Mouse (Mus musculus) heart, embryonic 11.5 days (tissue): ENCODE measurements at regions not wholly inside any gene's neighbourhood (a gene's known extent, or its start where the extent isn't known, plus 50 kb on each side); places are given as distances from the start of the nearest gene placed in this dataset.

Experiments
- ATAC-seq: fragments of 200-750 bp; cut with Nextera tagmentation; replicated peaks from 2 replicates; pipeline ENCODE4 v1.8.0; 2017; ENCODE audit warnings: moderate library complexity; ENCODE audit not compliant: insufficient number of reproducible peaks, low FRiP score, low TSS enrichment
- H3K27ac ChIP-seq: fragments of 300-500 bp; sonication (generic); 2 replicates; pipeline ENCODE4 v1.5.1; 2014; ENCODE audit warnings: mild to moderate bottlenecking, low read depth, low read length
- H3K27me3 ChIP-seq: fragments of 300-500 bp; sonication (generic); 2 replicates; pipeline ENCODE4 v1.6.1; 2014; ENCODE audit warnings: mild to moderate bottlenecking, low read length, mixed read lengths; ENCODE audit not compliant: control insufficient read depth, insufficient read depth
- H3K36me3 ChIP-seq: fragments of 300-500 bp; sonication (generic); 2 replicates; pipeline ENCODE4 v1.6.1; 2014; ENCODE audit warnings: mild to moderate bottlenecking, low read length, moderate library complexity, mixed read lengths; ENCODE audit not compliant: control insufficient read depth, insufficient read depth
- H3K4me1 ChIP-seq: fragments of 300-500 bp; sonication (generic); 2 replicates; pipeline ENCODE4 v1.6.1; 2014; ENCODE audit warnings: low read length; ENCODE audit not compliant: control insufficient read depth, insufficient read depth
- H3K4me2 ChIP-seq: fragments of 300-500 bp; sonication (generic); 2 replicates; pipeline ENCODE4 v1.6.1; 2014; ENCODE audit warnings: mild to moderate bottlenecking, moderate library complexity
- H3K4me3 ChIP-seq: fragments of 300-500 bp; sonication (generic); 2 replicates; pipeline ENCODE4 v1.5.1; 2014; ENCODE audit warnings: low read depth, low read length
- H3K9ac ChIP-seq: fragments of 300-500 bp; sonication (generic); 2 replicates; pipeline ENCODE4 v1.6.1; 2014; ENCODE audit warnings: mild to moderate bottlenecking, low read depth, low read length, moderate library complexity
- H3K9me3 ChIP-seq: fragments of 300-500 bp; sonication (generic); replicated peaks from 2 replicates; pipeline ENCODE4 v1.6.1; 2016; ENCODE audit warnings: low read length; ENCODE audit not compliant: control insufficient read depth
- WGBS: fragments of 180-500 bp; shearing (Covaris S2); extraction: QIAGEN DNeasy Blood & Tissue Kit; methylation state at CpG from one replicate; pipeline ENCODE4 v1.1.7; 2014; ENCODE audit not compliant: insufficient replicate concordance; 5-methylcytosine and 5-hydroxymethylcytosine counted together

DNA sequence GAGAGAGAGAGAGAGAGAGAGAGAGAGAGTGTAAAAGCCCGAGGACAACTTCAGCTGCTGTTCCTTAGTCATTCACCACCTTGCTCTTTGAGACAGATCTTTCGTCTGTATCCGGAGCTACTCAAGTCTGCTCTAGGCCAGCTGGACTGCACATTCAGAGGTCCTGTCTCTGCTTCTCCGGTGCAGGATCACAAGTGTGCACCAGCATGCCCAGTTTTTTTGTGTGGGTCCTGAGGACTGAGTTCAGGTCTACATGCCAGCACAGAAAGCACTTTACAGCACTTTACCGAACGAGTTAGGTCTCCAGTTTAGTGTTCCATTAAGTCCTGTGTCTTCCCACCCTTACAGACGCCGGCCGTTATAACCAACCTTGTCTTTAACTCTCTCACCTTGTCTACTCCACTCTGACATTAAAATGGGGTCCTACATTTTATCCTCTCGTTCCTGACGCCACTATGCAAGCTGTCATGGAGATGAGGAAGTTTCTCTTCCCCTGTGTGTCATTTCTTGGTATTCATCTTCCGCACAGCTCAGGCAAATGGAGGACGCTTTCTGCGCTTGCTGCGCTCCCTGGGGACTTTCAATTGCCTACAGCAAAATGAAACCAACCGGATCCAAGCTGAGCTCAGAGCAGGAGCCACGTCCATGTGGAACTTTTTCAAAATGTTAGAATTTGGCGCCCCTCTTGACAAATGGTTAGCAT, 249.5 kb downstream of the Ankrd50 start:
- Histone ChIP-seq H3K9me3 (no peaks in the 10 kb centered on the region), H3K27me3 (no peaks in the 10 kb centered on the region), H3K4me1 (peaks cover 5% of the 10 kb centered on the region; the same call in 1 of the 2 replicates), H3K36me3 (no peaks in the 10 kb centered on the region), H3K4me3 (no peak overlapping the region), H3K9ac (no peak overlapping the region), H3K27ac (no peak overlapping the region), H3K4me2 (no peak overlapping the region)
- ATAC-seq: no peak
- WGBS: 72% methylated on average over 18 of the region's 18 CpGs

DNA sequence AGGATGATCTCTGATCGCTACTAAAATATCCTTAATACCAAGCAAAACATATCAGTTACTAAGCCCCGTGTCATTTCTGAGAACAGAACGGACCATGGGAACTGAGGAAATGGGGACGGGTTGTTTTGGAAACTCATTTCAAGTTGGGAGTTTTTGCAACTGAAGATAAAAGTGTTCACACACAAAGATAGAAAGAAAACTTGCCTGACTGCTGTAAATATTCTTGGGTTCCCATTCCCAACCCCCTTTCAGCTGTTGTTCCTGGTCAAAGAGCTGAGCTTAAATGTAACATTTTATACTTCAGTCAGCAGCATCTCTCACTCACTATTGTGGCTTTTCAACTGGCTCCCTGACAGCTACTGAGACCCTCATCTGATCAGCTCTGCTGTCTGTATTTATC, 250.1 kb downstream of the Ankrd50 start:
- Histone ChIP-seq H3K4me3 (no peak overlapping the region), H3K9me3 (no peaks in the 10 kb centered on the region), H3K4me1 (peaks cover 5% of the 10 kb centered on the region; the same call in 1 of the 2 replicates), H3K4me2 (no peak overlapping the region), H3K9ac (no peak overlapping the region), H3K36me3 (no peaks in the 10 kb centered on the region), H3K27me3 (no peaks in the 10 kb centered on the region), H3K27ac (no peak overlapping the region)
- WGBS: 53% methylated on average over 4 of the region's 4 CpGs
- ATAC-seq: no peak

DNA sequence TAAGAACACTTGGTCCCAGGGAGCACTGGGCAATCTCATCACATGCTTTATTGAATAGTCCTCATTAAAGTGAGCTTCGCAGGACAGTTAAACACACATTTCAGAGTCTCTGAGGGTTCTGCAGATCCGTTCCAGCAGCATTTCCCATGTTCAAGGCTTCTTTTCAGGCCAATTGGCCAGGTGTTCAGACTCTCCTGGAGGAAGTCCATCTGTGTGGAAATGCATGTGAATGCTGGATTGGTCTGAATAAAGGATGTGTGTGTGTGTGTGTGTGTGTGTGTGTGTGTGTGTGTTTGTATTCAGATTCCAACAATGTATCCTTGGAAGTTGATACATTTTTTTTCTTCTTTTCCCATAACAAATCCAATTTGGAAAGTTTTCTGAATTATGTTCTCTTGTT, 250.6 kb downstream of the Ankrd50 start:
- H3K4me2 ChIP-seq: no peak overlapping the region
- 79% methylated on average over 2 of the region's 2 CpGs for WGBS
- H3K9me3 ChIP-seq: no peaks in the 10 kb centered on the region
- H3K27ac ChIP-seq: no peak overlapping the region
- peaks cover 5% of the 10 kb centered on the region; the same call in 1 of the 2 replicates for H3K4me1 ChIP-seq
- no peaks in the 10 kb centered on the region for H3K27me3 ChIP-seq
- no peaks in the 10 kb centered on the region for H3K36me3 ChIP-seq
- ATAC-seq: no peak
- no peak overlapping the region for H3K4me3 ChIP-seq
- H3K9ac ChIP-seq: no peak overlapping the region

DNA sequence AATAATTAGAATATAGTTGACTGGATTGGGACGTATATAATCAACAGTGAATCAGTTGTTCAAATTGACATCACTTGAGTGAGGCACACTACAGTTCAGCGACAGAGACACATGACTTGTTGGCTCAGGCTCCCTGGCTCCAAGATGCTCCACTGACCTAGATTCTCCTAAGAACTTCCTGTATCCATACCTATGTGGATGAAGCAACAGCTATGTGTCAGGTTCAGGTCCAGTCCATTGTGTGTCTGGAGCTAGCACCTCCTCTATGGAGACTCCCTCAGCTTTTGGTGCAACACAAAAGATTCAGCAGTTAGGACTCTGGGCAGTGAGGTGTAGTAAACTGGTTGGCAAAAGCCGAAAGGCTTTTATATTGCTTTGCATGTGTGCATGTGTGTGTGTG, 251.6 kb downstream of the Ankrd50 start:
- ATAC-seq: no peak
- no peaks in the 10 kb centered on the region for H3K9me3 ChIP-seq
- H3K9ac ChIP-seq: no peak overlapping the region
- H3K27ac ChIP-seq: no peak overlapping the region
- no peaks in the 10 kb centered on the region for H3K27me3 ChIP-seq
- H3K4me3 ChIP-seq: no peak overlapping the region
- H3K4me2 ChIP-seq: no peak overlapping the region
- no peaks in the 10 kb centered on the region for H3K36me3 ChIP-seq
- H3K4me1 ChIP-seq: peaks cover 5% of the 10 kb centered on the region; the same call in 1 of the 2 replicates
- WGBS: 87% methylated on average over 3 of the region's 3 CpGs

DNA sequence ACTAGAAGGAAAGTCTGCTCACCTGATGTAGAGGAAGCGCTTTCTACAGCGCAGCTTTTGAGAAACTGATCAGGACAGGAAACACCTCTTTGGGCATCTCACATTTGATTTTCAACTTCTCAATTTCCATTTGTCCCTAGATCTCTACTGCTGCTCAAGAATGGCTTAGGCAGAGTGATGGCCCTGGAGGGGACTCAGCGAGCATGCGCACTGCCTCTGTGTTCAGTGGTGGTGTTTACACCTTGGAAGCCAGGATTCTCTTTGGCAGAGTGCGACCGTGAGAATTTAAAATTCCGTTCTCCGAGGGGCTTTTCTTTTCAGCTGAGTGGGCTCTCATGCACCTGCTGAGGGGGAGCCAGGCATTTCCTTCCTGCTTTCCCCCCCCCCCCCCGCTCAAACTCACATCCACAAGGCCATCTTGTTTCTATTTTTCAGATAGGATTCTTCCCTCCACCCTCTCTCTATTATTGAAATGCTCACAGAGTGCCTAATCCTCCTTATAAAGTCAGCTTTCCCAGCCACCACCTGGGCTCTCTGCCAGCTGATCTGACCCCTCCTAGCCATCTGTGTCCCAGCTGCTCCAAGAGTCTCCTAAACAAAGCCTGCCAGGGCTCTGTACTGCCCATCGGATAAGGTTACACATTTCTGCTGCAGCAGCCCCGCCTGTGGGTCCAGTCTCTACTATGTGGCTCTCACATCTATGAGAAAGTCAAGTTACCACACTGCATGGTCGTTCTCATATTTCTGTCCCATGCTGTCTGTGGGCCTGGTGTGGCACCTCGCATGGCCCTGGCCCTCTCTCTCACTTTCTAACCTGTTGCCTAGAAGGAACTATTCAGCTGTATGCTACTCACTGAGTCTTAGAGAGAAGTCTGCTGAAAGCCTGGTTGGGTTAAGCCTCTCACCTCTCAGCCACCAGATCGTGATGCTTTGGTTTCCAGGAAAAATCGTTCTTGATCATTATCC, 252.2 kb downstream of the Ankrd50 start:
- Histone ChIP-seq H3K27me3 (no peaks in the 10 kb centered on the region), H3K4me2 (peak overlapping the region; percentile 32), H3K4me1 (peaks cover 5% of the 10 kb centered on the region; the same call in 1 of the 2 replicates), H3K36me3 (no peaks in the 10 kb centered on the region), H3K4me3 (no peak overlapping the region), H3K27ac (0 out of 2 replicates have a peak overlapping the region, but pooled peaks have one; percentile 15), H3K9ac (no peak overlapping the region), H3K9me3 (no peaks in the 10 kb centered on the region)
- peak; percentile 74 for ATAC-seq
- WGBS: 52% methylated on average over 15 of the region's 15 CpGs

DNA sequence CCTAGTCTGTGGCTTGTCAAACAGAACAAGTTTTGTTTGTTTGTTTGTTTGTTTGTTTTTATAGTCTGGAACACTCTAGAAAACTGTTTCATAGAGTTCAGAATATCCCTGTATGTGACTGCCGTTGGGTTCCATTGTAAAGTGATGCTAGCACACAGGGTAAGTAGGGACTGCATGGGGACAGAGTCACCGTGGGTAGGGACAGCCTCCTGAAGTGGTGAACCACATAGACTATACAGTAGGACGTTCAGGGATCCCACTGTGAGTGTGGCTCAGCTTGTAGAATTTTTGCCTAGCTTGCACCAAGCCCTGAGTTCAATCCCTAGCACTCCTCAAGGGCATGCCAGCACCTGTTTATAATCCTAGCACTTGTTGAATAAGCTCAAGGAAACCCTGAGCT, 253.1 kb downstream of the Ankrd50 start:
- no peak for ATAC-seq
- H3K4me3 ChIP-seq: no peak overlapping the region
- no peak overlapping the region for H3K4me2 ChIP-seq
- no peak overlapping the region for H3K27ac ChIP-seq
- H3K36me3 ChIP-seq: no peaks in the 10 kb centered on the region
- WGBS: 68% methylated on average over 3 of the region's 3 CpGs
- no peaks in the 10 kb centered on the region for H3K27me3 ChIP-seq
- H3K9me3 ChIP-seq: no peaks in the 10 kb centered on the region
- peaks cover 5% of the 10 kb centered on the region; the same call in 1 of the 2 replicates for H3K4me1 ChIP-seq
- no peak overlapping the region for H3K9ac ChIP-seq

DNA sequence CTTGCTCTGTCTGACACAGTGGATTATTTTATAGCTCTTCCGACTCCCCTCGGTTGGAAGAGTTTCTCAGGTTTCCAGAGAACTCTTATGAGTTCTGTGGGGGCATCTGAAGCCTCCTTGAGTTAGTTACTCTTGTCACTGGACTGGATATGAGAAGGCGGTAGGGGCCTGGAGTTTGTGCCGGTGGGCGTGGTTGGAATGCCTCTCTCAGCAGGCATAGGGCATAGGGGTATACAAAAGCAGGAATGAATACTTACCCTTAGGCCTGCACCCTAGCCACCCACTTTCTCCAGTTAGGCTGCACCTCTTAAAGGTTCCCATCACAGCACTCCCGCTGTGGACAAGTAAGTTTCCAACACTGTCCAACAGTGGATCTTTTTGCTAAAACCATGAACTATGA, 253.8 kb downstream of the Ankrd50 start:
- Histone ChIP-seq H3K4me3 (no peak overlapping the region), H3K27me3 (no peaks in the 10 kb centered on the region), H3K36me3 (no peaks in the 10 kb centered on the region), H3K4me1 (peaks cover 5% of the 10 kb centered on the region; the same call in 1 of the 2 replicates), H3K4me2 (no peak overlapping the region), H3K9me3 (no peaks in the 10 kb centered on the region), H3K27ac (no peak overlapping the region), H3K9ac (no peak overlapping the region)
- ATAC-seq: no peak
- 84% methylated on average over 6 of the region's 6 CpGs for WGBS

DNA sequence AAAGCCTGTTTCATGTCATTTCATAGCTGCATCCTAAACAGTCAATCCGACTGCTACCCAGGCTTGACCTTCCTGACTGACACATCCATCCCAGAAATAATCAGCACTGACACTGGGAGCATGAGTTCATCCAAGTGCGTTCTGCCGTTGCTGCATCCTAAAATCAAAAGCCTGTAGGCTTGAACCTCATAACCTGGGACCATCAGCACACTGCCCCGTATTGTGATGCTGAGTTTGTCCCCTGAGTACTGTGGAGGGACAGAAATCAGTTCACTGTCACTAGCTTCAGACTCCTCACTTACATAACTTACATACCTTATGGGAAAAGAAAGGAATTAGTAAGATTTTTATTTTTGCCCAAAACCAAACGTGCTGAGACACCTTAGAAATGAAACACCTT, 255.0 kb downstream of the Ankrd50 start:
- no peak overlapping the region for H3K9ac ChIP-seq
- H3K27me3 ChIP-seq: no peaks in the 10 kb centered on the region
- no peak overlapping the region for H3K4me3 ChIP-seq
- no peak overlapping the region for H3K4me2 ChIP-seq
- peaks cover 5% of the 10 kb centered on the region; the same call in 1 of the 2 replicates for H3K4me1 ChIP-seq
- H3K36me3 ChIP-seq: no peaks in the 10 kb centered on the region
- no peaks in the 10 kb centered on the region for H3K9me3 ChIP-seq
- H3K27ac ChIP-seq: no peak overlapping the region
- 63% methylated on average over 5 of the region's 5 CpGs for WGBS
- ATAC-seq: no peak
